Mouse (Mus musculus): ENCODE results near the gene Mlxip.

DNA sequence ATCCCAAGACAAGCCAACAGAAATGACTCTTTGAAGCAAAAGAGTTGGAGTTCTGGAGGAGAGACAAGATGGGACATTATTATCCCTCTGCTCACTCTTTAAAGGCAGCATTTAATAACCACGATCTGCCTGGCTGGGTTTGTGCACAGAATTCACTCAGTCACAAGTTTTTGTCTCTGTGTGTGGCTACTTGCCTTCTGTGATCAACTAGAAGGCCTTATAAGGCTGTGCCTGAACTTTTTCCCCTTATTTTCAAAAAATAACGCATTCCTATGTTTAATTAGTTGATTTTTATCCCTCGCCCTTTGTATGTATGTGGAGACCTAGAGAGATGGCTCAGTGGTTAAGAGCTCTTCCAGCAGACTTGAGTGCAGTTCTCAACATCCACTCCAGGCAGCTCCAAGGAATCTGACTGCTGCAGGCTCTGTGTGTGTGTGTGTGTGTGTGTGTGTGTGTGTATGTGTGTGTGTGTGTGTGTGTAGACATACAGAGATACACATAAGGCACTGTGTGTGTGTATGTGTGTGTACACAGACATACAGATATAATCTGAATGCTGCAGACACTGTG is 37.8 kb downstream of the Mlxip start:
- TF ChIP-seq CTCF (IDR thresholded peaks at IDR 0.05; ENCODE audit: insufficient read depth, low read length) (no peak), POLR2A (IDR thresholded peaks at IDR 0.05; ENCODE audit: borderline replicate concordance, extremely low read depth, low read depth, low read length) (no peak)
